Mouse (Mus musculus): ENCODE measurements at regions not wholly inside any gene's neighbourhood (a gene's known extent, or its start where the extent isn't known, plus 50 kb on each side); places are given as distances from the start of the nearest gene placed in this dataset.

GRCm38 (mm10) chr6:49590927-49591631, 195.7 kb downstream of the Stk31 start:
- Histone ChIP-seq H3K9ac (no peak overlapping the region), H3K4me1 (replicated peaks) (no peaks in the 10 kb centered on the region), H3K9me3 (no peaks in the 10 kb centered on the region), H3K36me3 (no peaks in the 10 kb centered on the region), H3K4me3 (replicated peaks) (no peak overlapping the region), H3K27ac (no peak overlapping the region), H3K4me2 (replicated peaks) (no peak overlapping the region), H3K27me3 (replicated peaks) (no peaks in the 10 kb centered on the region)
- 81% methylated on average over 7 of the region's 7 CpGs for WGBS
- ATAC-seq, result no peak

- no peak overlapping the region for H3K9ac ChIP-seq
- 85% methylated on average over 2 of the region's 2 CpGs for whole genome bisulfite sequencing
- H3K9me3 ChIP-seq, result no peaks in the 10 kb centered on the region
- H3K27ac ChIP-seq, result no peak overlapping the region
- no peaks in the 10 kb centered on the region for H3K4me1 ChIP-seq (replicated peaks)
- no peaks in the 10 kb centered on the region for H3K36me3 ChIP-seq
- no peak for ATAC-seq
- H3K27me3 ChIP-seq (replicated peaks), result no peaks in the 10 kb centered on the region
- H3K4me3 ChIP-seq (replicated peaks), result no peak overlapping the region
- H3K4me2 ChIP-seq (replicated peaks), result no peak overlapping the region
Observed at GRCm38 (mm10) chr6:49591632-49592000, 196.2 kb downstream of the Stk31 start.

- Histone ChIP-seq H3K27ac (no peak overlapping the region), H3K36me3 (no peaks in the 10 kb centered on the region), H3K27me3 (replicated peaks) (no peaks in the 10 kb centered on the region), H3K4me1 (replicated peaks) (no peaks in the 10 kb centered on the region), H3K4me3 (replicated peaks) (no peak overlapping the region), H3K9me3 (no peaks in the 10 kb centered on the region), H3K9ac (no peak overlapping the region), H3K4me2 (replicated peaks) (no peak overlapping the region)
- 86% methylated on average over 5 of the region's 5 CpGs for WGBS
- no peak for ATAC-seq
Observed at GRCm38 (mm10) chr6:49592676-49593075, 197.3 kb downstream of the Stk31 start.

- Histone ChIP-seq H3K4me2 (replicated peaks) (no peak overlapping the region), H3K27me3 (replicated peaks) (no peaks in the 10 kb centered on the region), H3K36me3 (no peaks in the 10 kb centered on the region), H3K9ac (no peak overlapping the region), H3K9me3 (no peaks in the 10 kb centered on the region), H3K4me3 (replicated peaks) (no peak overlapping the region), H3K4me1 (replicated peaks) (no peaks in the 10 kb centered on the region), H3K27ac (no peak overlapping the region)
- no peak for ATAC-seq
- WGBS, result 74% methylated on average over 1 of the region's 1 CpGs
Observed at GRCm38 (mm10) chr6:49603201-49603600, 207.8 kb downstream of the Stk31 start.

- Histone ChIP-seq H3K27me3 (replicated peaks) (no peaks in the 10 kb centered on the region), H3K36me3 (no peaks in the 10 kb centered on the region), H3K27ac (no peak overlapping the region), H3K4me1 (replicated peaks) (no peaks in the 10 kb centered on the region), H3K9ac (no peak overlapping the region), H3K9me3 (no peaks in the 10 kb centered on the region), H3K4me3 (replicated peaks) (no peak overlapping the region), H3K4me2 (replicated peaks) (no peak overlapping the region)
- 67% methylated on average over 3 of the region's 3 CpGs for WGBS
- no peak for ATAC-seq
Observed at GRCm38 (mm10) chr6:49603844-49604243, 208.4 kb downstream of the Stk31 start.

- H3K4me2 ChIP-seq (replicated peaks), result no peak overlapping the region
- WGBS, result 0% methylated on average over 1 of the region's 1 CpGs
- no peak for ATAC-seq
- no peak overlapping the region for H3K27ac ChIP-seq
- no peak overlapping the region for H3K9ac ChIP-seq
- no peaks in the 10 kb centered on the region for H3K4me1 ChIP-seq (replicated peaks)
- H3K9me3 ChIP-seq, result no peaks in the 10 kb centered on the region
- no peaks in the 10 kb centered on the region for H3K27me3 ChIP-seq (replicated peaks)
- H3K4me3 ChIP-seq (replicated peaks), result no peak overlapping the region
- H3K36me3 ChIP-seq, result no peaks in the 10 kb centered on the region
Observed at GRCm38 (mm10) chr6:49606028-49606427, 210.6 kb downstream of the Stk31 start.

- no peak for ATAC-seq
- H3K9me3 ChIP-seq, result no peaks in the 10 kb centered on the region
- H3K9ac ChIP-seq, result no peak overlapping the region
- no peaks in the 10 kb centered on the region for H3K36me3 ChIP-seq
- 57% methylated on average over 9 of the region's 9 CpGs for WGBS
- no peak overlapping the region for H3K4me2 ChIP-seq (replicated peaks)
- no peaks in the 10 kb centered on the region for H3K27me3 ChIP-seq (replicated peaks)
- no peak overlapping the region for H3K27ac ChIP-seq
- no peak overlapping the region for H3K4me3 ChIP-seq (replicated peaks)
- H3K4me1 ChIP-seq (replicated peaks), result no peaks in the 10 kb centered on the region
Observed at GRCm38 (mm10) chr6:49606626-49607158, 211.3 kb downstream of the Stk31 start.

- Histone ChIP-seq H3K4me2 (replicated peaks) (no peak overlapping the region), H3K4me1 (replicated peaks) (no peaks in the 10 kb centered on the region), H3K36me3 (no peaks in the 10 kb centered on the region), H3K27ac (no peak overlapping the region), H3K9me3 (no peaks in the 10 kb centered on the region), H3K9ac (no peak overlapping the region), H3K27me3 (replicated peaks) (no peaks in the 10 kb centered on the region), H3K4me3 (replicated peaks) (no peak overlapping the region)
- 89% methylated on average over 2 of the region's 2 CpGs for WGBS
- ATAC-seq, result no peak
Observed at GRCm38 (mm10) chr6:49624080-49624479, 198.4 kb upstream of the Npy start.

GRCm38 (mm10) chr6:49624564-49624963, 197.9 kb upstream of the Npy start:
- Histone ChIP-seq H3K36me3 (no peaks in the 10 kb centered on the region), H3K27ac (no peak overlapping the region), H3K4me2 (replicated peaks) (no peak overlapping the region), H3K4me1 (replicated peaks) (no peaks in the 10 kb centered on the region), H3K27me3 (replicated peaks) (no peaks in the 10 kb centered on the region), H3K9me3 (no peaks in the 10 kb centered on the region), H3K4me3 (replicated peaks) (no peak overlapping the region), H3K9ac (no peak overlapping the region)
- WGBS, result 63% methylated on average over 5 of the region's 5 CpGs
- ATAC-seq, result no peak

GRCm38 (mm10) chr6:49633470-49634095, 188.9 kb upstream of the Npy start:
- no peaks in the 10 kb centered on the region for H3K4me1 ChIP-seq (replicated peaks)
- H3K27me3 ChIP-seq (replicated peaks), result no peaks in the 10 kb centered on the region
- no peak overlapping the region for H3K4me3 ChIP-seq (replicated peaks)
- no peak for ATAC-seq
- H3K36me3 ChIP-seq, result no peaks in the 10 kb centered on the region
- 39% methylated on average over 5 of the region's 5 CpGs for WGBS
- H3K9me3 ChIP-seq, result no peaks in the 10 kb centered on the region
- no peak overlapping the region for H3K27ac ChIP-seq
- H3K9ac ChIP-seq, result no peak overlapping the region
- no peak overlapping the region for H3K4me2 ChIP-seq (replicated peaks)

- H3K27me3 ChIP-seq (replicated peaks), result no peaks in the 10 kb centered on the region
- H3K4me3 ChIP-seq (replicated peaks), result no peak overlapping the region
- H3K9ac ChIP-seq, result no peak overlapping the region
- no peaks in the 10 kb centered on the region for H3K9me3 ChIP-seq
- no peak overlapping the region for H3K27ac ChIP-seq
- no peak overlapping the region for H3K4me2 ChIP-seq (replicated peaks)
- 83% methylated on average over 2 of the region's 2 CpGs for WGBS
- H3K36me3 ChIP-seq, result no peaks in the 10 kb centered on the region
- H3K4me1 ChIP-seq (replicated peaks), result no peaks in the 10 kb centered on the region
- ATAC-seq, result no peak
Observed at GRCm38 (mm10) chr6:49637654-49638053, 184.9 kb upstream of the Npy start.

GRCm38 (mm10) chr6:49641256-49641655, 181.3 kb upstream of the Npy start:
- H3K27me3 ChIP-seq (replicated peaks), result no peaks in the 10 kb centered on the region
- ATAC-seq, result no peak
- WGBS, result 84% methylated on average over 5 of the region's 5 CpGs

GRCm38 (mm10) chr6:49654541-49655130, 167.9 kb upstream of the Npy start:
- Histone ChIP-seq H3K27me3 (replicated peaks) (no peaks in the 10 kb centered on the region), H3K4me1 (replicated peaks) (no peaks in the 10 kb centered on the region), H3K4me3 (replicated peaks) (no peak overlapping the region), H3K36me3 (no peaks in the 10 kb centered on the region), H3K9ac (no peak overlapping the region), H3K27ac (no peak overlapping the region), H3K4me2 (replicated peaks) (no peak overlapping the region), H3K9me3 (no peaks in the 10 kb centered on the region)
- no peak for ATAC-seq
- 75% methylated on average over 10 of the region's 10 CpGs for WGBS

More at GRCm38 (mm10) chr6:49641256-49641655, 181.3 kb upstream of the Npy start:
- Histone ChIP-seq H3K4me2 (replicated peaks) (no peak overlapping the region), H3K36me3 (no peaks in the 10 kb centered on the region), H3K4me1 (replicated peaks) (no peaks in the 10 kb centered on the region), H3K4me3 (replicated peaks) (no peak overlapping the region), H3K27ac (no peak overlapping the region), H3K9ac (no peak overlapping the region), H3K9me3 (no peaks in the 10 kb centered on the region)
